Mouse (Mus musculus) bone marrow, adult 2 months (tissue): Measurements from ENCODE around the gene AC124502.3.

ENCODE experiments used
- CTCF ChIP-seq: fragments of 200-500 bp; IDR thresholded peaks from 2 replicates; pipeline ENCODE4 v1.5.1; 2011; ENCODE audit warnings: low read length, control low read depth; ENCODE audit not compliant: control insufficient read depth, insufficient read depth
- POLR2A ChIP-seq: fragments of 200-500 bp; IDR thresholded peaks from 2 replicates; pipeline ENCODE4 v1.6.1; 2011; ENCODE audit warnings: low read depth, mild to moderate bottlenecking, control low read depth, low read length, borderline replicate concordance; ENCODE audit not compliant: control insufficient read depth

GRCm38 (mm10) chr19:5082596-5082995 lies 43.9 kb downstream of the AC124502.3 start:
- no peak for TF ChIP-seq CTCF
- no peak for TF ChIP-seq POLR2A
